Mouse (Mus musculus) hindbrain, postnatal 0 days (tissue): ENCODE measurements around the gene Rbm3. TPM values are rescaled to one million over a fixed set of nuclear protein-coding genes. Genes with fewer than 3 reads are reported as not detected.
"Not testable (repeated sequence)": the region's sequence is repeated elsewhere in the genome, so short reads cannot be mapped to it uniquely, and the experiment has no call there.

ENCODE experiments used
- ATAC-seq: fragments of 200-750 bp; cut with Nextera tagmentation; 2 replicates; pipeline ENCODE4 v1.8.0; 2017; ENCODE audit warnings: mild to moderate bottlenecking, moderate TSS enrichment, moderate library complexity
- DNase-seq: peaks from one replicate; pipeline ENCODE4 v3.0.0-alpha.2; 2015; ENCODE audit warnings: low spot score
- H3K27ac ChIP-seq: fragments of 300-500 bp; sonication (generic); 2 replicates; pipeline ENCODE4 v1.5.1; 2014; ENCODE audit warnings: mild to moderate bottlenecking
- H3K27me3 ChIP-seq: fragments of 300-500 bp; sonication (generic); 2 replicates; pipeline ENCODE4 v1.6.1; 2014; ENCODE audit warnings: low read length, mixed read lengths; ENCODE audit not compliant: insufficient read depth
- H3K36me3 ChIP-seq: fragments of 300-500 bp; sonication (generic); 2 replicates; pipeline ENCODE4 v1.6.1; 2014; ENCODE audit warnings: low read length, mixed read lengths; ENCODE audit not compliant: insufficient read depth
- H3K4me1 ChIP-seq: fragments of 300-500 bp; sonication (generic); 2 replicates; pipeline ENCODE4 v1.6.1; 2014; ENCODE audit warnings: antibody characterized with exemption, low read length, mixed read lengths; ENCODE audit not compliant: insufficient read depth
- H3K4me2 ChIP-seq: fragments of 300-500 bp; sonication (generic); 2 replicates; pipeline ENCODE4 v1.6.1; 2014; ENCODE audit warnings: low read depth, mild to moderate bottlenecking, low read length, moderate library complexity, mixed read lengths
- H3K4me3 ChIP-seq: fragments of 300-500 bp; sonication (generic); 2 replicates; pipeline ENCODE4 v1.5.1; 2014; ENCODE audit warnings: low read length
- H3K9ac ChIP-seq: fragments of 300-500 bp; sonication (generic); replicated peaks from 2 replicates; pipeline ENCODE4 v1.6.1; 2014; ENCODE audit warnings: mild to moderate bottlenecking, low read length, moderate library complexity, mixed read lengths
- H3K9me3 ChIP-seq: fragments of 300-500 bp; sonication (generic); 2 replicates; pipeline ENCODE4 v1.6.1; 2016; ENCODE audit warnings: low read length, mixed read lengths
- CTCF ChIP-seq: IDR thresholded peaks from 2 replicates; pipeline ENCODE4 v1.5.1; 2016; ENCODE audit warnings: antibody characterized with exemption, control low read depth, low read depth
- WGBS: fragments of 180-500 bp; shearing (Covaris S2); extraction: QIAGEN DNeasy Blood & Tissue Kit; methylation state at CpG from one replicate; pipeline ENCODE4 v1.1.7; 2014; 5-methylcytosine and 5-hydroxymethylcytosine counted together
- polyA plus RNA-seq: library from polyadenylated mRNA; unstranded; fragments of >200 nt; fragmentation: Nextera tagmentation; extraction: Ambion mirVana; gene quantifications from 2 replicates; pipeline ENCODE4 v1.2.1, GENCODE M21; 2015
- total RNA-seq: library from RNA; depleted of rRNA; stranded (reverse); fragments of >200 nt; gene quantifications from 2 replicates; pipeline ENCODE4 v1.2.3, GENCODE M21; 2014

The Rbm3 gene
- total and polyA plus RNA-seq, 2 experiments from 2014 or later = 321 to 496 TPM

GRCm38 (mm10) chrX:8101017-8101416, 44.7 kb downstream of the Rbm3 start:
- Histone ChIP-seq H3K9me3 (no peaks in the 10 kb centered on the region), H3K4me3 (no peak overlapping the region), H3K4me1 (no peaks in the 10 kb centered on the region), H3K27me3 (no peaks in the 10 kb centered on the region), H3K9ac (no peak overlapping the region), H3K36me3 (no peaks in the 10 kb centered on the region), H3K27ac (peak overlapping the region; percentile 82), H3K4me2 (no peak overlapping the region)
- TF ChIP-seq CTCF = peak; percentile 72
- ATAC-seq (peak; percentile 75), DNase-seq (peak; percentile 95)
- WGBS = 27% methylated on average over 3 of the region's 3 CpGs

- Histone ChIP-seq H3K27me3 (no peaks in the 10 kb centered on the region), H3K9me3 (no peaks in the 10 kb centered on the region), H3K4me1 (no peaks in the 10 kb centered on the region), H3K27ac (no peak overlapping the region), H3K9ac (no peak overlapping the region), H3K4me3 (no peak overlapping the region), H3K4me2 (no peak overlapping the region), H3K36me3 (no peaks in the 10 kb centered on the region)
- DNase-seq (no peak), ATAC-seq (no peak)
- WGBS = 63% methylated on average over 4 of the region's 4 CpGs
- TF ChIP-seq CTCF = no peak
Measured at GRCm38 (mm10) chrX:8099435-8099834, 46.2 kb downstream of the Rbm3 start.

GRCm38 (mm10) chrX:8096787-8097242, 48.9 kb downstream of the Rbm3 start:
- ATAC-seq = peak; percentile 95
- Histone ChIP-seq H3K4me2 (peak overlapping the region; percentile 46), H3K36me3 (no peaks in the 10 kb centered on the region), H3K4me1 (no peaks in the 10 kb centered on the region), H3K27ac (peak overlapping the region; percentile 58; the same call in 1 of the 2 replicates), H3K9me3 (no peaks in the 10 kb centered on the region), H3K27me3 (no peaks in the 10 kb centered on the region), H3K4me3 (peak overlapping the region; percentile 26), H3K9ac (no peak overlapping the region)
- peak; percentile 96 for DNase-seq
- WGBS = 32% methylated on average over 19 of the region's 19 CpGs
- TF ChIP-seq CTCF = no peak

GRCm38 (mm10) chrX:8096068-8096786, 49.5 kb downstream of the Rbm3 start:
- Histone ChIP-seq H3K4me3 (peak overlapping the region; percentile 24), H3K27ac (peak overlapping the region; percentile 68; the same call in 1 of the 2 replicates), H3K4me2 (peak overlapping the region; percentile 51)
- H3K9ac ChIP-seq, H3K4me1 ChIP-seq, DNase-seq, H3K36me3 ChIP-seq, H3K27me3 ChIP-seq, H3K9me3 ChIP-seq: not testable (repeated sequence)
- WGBS = 29% methylated on average over 3 of the region's 48 CpGs
- peak; percentile 93 for ATAC-seq

- Histone ChIP-seq H3K27ac (0 out of 2 replicates have a peak overlapping the region, but pooled peaks have one; percentile 68), H3K4me1 (no peaks in the 10 kb centered on the region), H3K9ac (no peak overlapping the region; the same call in 1 of the 2 replicates), H3K4me3 (peak overlapping the region; percentile 24; the same call in 1 of the 2 replicates), H3K36me3 (no peaks in the 10 kb centered on the region), H3K4me2 (peak overlapping the region; percentile 51), H3K9me3 (no peaks in the 10 kb centered on the region), H3K27me3 (no peaks in the 10 kb centered on the region)
- 83% methylated on average over 10 of the region's 10 CpGs for WGBS
- TF ChIP-seq CTCF = no peak
- ATAC-seq (no peak), DNase-seq (no peak)
Measured at GRCm38 (mm10) chrX:8095546-8095945, 50.1 kb downstream of the Rbm3 start.

- not testable (repeated sequence) for H3K4me1 ChIP-seq, DNase-seq, H3K9ac ChIP-seq, H3K27me3 ChIP-seq, H3K4me3 ChIP-seq, H3K9me3 ChIP-seq, H3K27ac ChIP-seq, H3K4me2 ChIP-seq, ATAC-seq, H3K36me3 ChIP-seq
- 75% methylated on average over 4 of the region's 5 CpGs for WGBS
Measured at GRCm38 (mm10) chrX:8090954-8091347, 54.7 kb downstream of the Rbm3 start.

- 85% methylated on average over 14 of the region's 14 CpGs for WGBS
- ATAC-seq = no peak
- TF ChIP-seq CTCF = no peak
Measured at GRCm38 (mm10) chrX:8090346-8090953, 55.2 kb downstream of the Rbm3 start, which contains the start of gene Was. Was (minus strand) TSS chrX:8090498.

More at GRCm38 (mm10) chrX:8090346-8090953, 55.2 kb downstream of the Rbm3 start, which contains the start of gene Was:
- no peaks in the 10 kb centered on the region for H3K27me3 ChIP-seq
- no peaks in the 10 kb centered on the region for H3K36me3 ChIP-seq
- no peak within 1 kb of the TSS for H3K9ac ChIP-seq
- H3K9me3 ChIP-seq = no peaks in the 10 kb centered on the region
- no peak within 1 kb of the TSS for H3K27ac ChIP-seq
- H3K4me2 ChIP-seq = no peak within 1 kb of the TSS
- H3K4me1 ChIP-seq = no peaks in the 10 kb centered on the region
- peak; percentile 1 for DNase-seq
- H3K4me3 ChIP-seq = no peak within 1 kb of the TSS
